Mouse (Mus musculus): ENCODE results near the gene Ranbp3. TPM values are rescaled to one million over a fixed set of nuclear protein-coding genes. Genes with fewer than 3 reads are reported as not detected.

Ranbp3 gene
- polyA plus RNA-seq, 1 experiment = 98.4 TPM

GRCm38 (mm10) chr17:56727029-56727649 is 54.0 kb downstream of the Ranbp3 start:
- Histone ChIP-seq H3K4me1 (ENCODE audit: control insufficient read depth, insufficient read depth, low read length) (peaks cover 12% of the 10 kb centered on the region), H3K27ac (ENCODE audit: control insufficient read depth, insufficient read depth, low read depth, low read length) (no peak overlapping the region), H3K4me3 (ENCODE audit: control insufficient read depth, low read depth, low read length) (no peak overlapping the region), H3K36me3 (ENCODE audit: control insufficient read depth, insufficient read depth, low read length) (no peaks in the 10 kb centered on the region), H3K27me3 (ENCODE audit: control insufficient read depth, insufficient read depth, low read length) (no peaks in the 10 kb centered on the region)
- TF ChIP-seq CTCF (IDR thresholded peaks at IDR 0.05; ENCODE audit: control insufficient read depth, insufficient read depth, insufficient replicate concordance, low read depth, low read length) (no peak), POLR2A (IDR thresholded peaks at IDR 0.05; ENCODE audit: control insufficient read depth, low read depth, low read length) (no peak)

DNA sequence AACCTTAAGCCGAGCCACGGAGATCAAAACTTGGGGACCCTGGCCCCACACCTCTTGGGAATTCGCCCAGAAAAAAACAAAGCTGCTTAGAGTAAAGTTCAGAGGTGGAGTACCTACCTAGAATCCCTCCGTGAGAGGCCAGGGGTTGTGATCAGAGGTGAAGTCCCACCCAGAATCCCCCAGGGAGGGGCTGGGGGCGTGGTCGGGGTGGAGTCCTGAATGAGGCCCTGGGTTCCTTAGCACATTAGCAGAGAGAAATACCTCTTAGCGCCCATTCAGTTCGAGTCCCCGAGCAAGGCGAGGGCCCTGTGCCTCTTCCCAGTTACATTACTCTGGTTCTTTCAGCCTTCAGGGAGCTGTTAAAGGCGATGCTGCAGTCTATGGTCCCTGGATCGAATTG is 54.6 kb downstream of the Ranbp3 start:
- no peak overlapping the region for H3K27ac ChIP-seq (ENCODE audit: control insufficient read depth, insufficient read depth, low read depth, low read length)
- H3K4me1 ChIP-seq (ENCODE audit: control insufficient read depth, insufficient read depth, low read length) = peaks cover 12% of the 10 kb centered on the region
- H3K27me3 ChIP-seq (ENCODE audit: control insufficient read depth, insufficient read depth, low read length) = no peaks in the 10 kb centered on the region
- no peak overlapping the region for H3K4me3 ChIP-seq (ENCODE audit: control insufficient read depth, low read depth, low read length)
- H3K36me3 ChIP-seq (ENCODE audit: control insufficient read depth, insufficient read depth, low read length) = no peaks in the 10 kb centered on the region
- TF ChIP-seq CTCF (IDR thresholded peaks at IDR 0.05; ENCODE audit: control insufficient read depth, insufficient read depth, insufficient replicate concordance, low read depth, low read length) (no peak), POLR2A (IDR thresholded peaks at IDR 0.05; ENCODE audit: control insufficient read depth, low read depth, low read length) (no peak)

DNA sequence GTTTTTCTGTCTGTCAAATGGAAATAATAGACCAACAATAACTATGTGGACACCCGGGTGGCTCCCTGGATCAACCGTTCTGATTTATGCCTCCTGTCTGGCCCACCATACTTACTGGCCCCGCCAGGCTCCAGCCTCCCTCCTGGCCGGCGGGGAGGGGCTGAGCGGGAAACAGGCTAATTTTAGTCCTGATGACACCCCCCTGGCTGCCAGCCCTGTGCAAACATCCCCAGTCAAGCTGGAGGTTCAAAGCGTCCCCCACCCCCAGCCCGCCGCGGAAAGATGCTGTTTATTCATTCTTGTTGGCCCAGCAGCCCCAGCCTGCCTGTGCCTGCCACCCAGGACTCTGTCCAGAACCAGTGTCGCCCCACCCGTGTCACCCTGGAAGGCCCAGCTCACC is 55.0 kb downstream of the Ranbp3 start:
- Histone ChIP-seq H3K27ac (ENCODE audit: control insufficient read depth, insufficient read depth, low read depth, low read length) (no peak overlapping the region), H3K4me3 (ENCODE audit: control insufficient read depth, low read depth, low read length) (no peak overlapping the region), H3K27me3 (ENCODE audit: control insufficient read depth, insufficient read depth, low read length) (no peaks in the 10 kb centered on the region), H3K36me3 (ENCODE audit: control insufficient read depth, insufficient read depth, low read length) (no peaks in the 10 kb centered on the region), H3K4me1 (ENCODE audit: control insufficient read depth, insufficient read depth, low read length) (peaks cover 12% of the 10 kb centered on the region)
- TF ChIP-seq CTCF (IDR thresholded peaks at IDR 0.05; ENCODE audit: control insufficient read depth, insufficient read depth, insufficient replicate concordance, low read depth, low read length) (no peak), POLR2A (IDR thresholded peaks at IDR 0.05; ENCODE audit: control insufficient read depth, low read depth, low read length) (no peak)

- H3K27ac ChIP-seq (ENCODE audit: control insufficient read depth, insufficient read depth, low read depth, low read length) = no peak overlapping the region
- H3K4me1 ChIP-seq (ENCODE audit: control insufficient read depth, insufficient read depth, low read length) = peaks cover 12% of the 10 kb centered on the region
- H3K36me3 ChIP-seq (ENCODE audit: control insufficient read depth, insufficient read depth, low read length) = no peaks in the 10 kb centered on the region
- no peaks in the 10 kb centered on the region for H3K27me3 ChIP-seq (ENCODE audit: control insufficient read depth, insufficient read depth, low read length)
- TF ChIP-seq CTCF (IDR thresholded peaks at IDR 0.05; ENCODE audit: control insufficient read depth, insufficient read depth, insufficient replicate concordance, low read depth, low read length) (no peak), POLR2A (IDR thresholded peaks at IDR 0.05; ENCODE audit: control insufficient read depth, low read depth, low read length) (no peak)
- H3K4me3 ChIP-seq (ENCODE audit: control insufficient read depth, low read depth, low read length) = no peak overlapping the region
Measured at GRCm38 (mm10) chr17:56729151-56729550, 56.1 kb downstream of the Ranbp3 start.

GRCm38 (mm10) chr17:56729656-56730055 is 56.6 kb downstream of the Ranbp3 start:
- Histone ChIP-seq H3K36me3 (ENCODE audit: control insufficient read depth, insufficient read depth, low read length) (no peaks in the 10 kb centered on the region), H3K4me1 (ENCODE audit: control insufficient read depth, insufficient read depth, low read length) (peaks cover 12% of the 10 kb centered on the region), H3K27me3 (ENCODE audit: control insufficient read depth, insufficient read depth, low read length) (no peaks in the 10 kb centered on the region), H3K4me3 (ENCODE audit: control insufficient read depth, low read depth, low read length) (no peak overlapping the region), H3K27ac (ENCODE audit: control insufficient read depth, insufficient read depth, low read depth, low read length) (no peak overlapping the region)
- TF ChIP-seq POLR2A (IDR thresholded peaks at IDR 0.05; ENCODE audit: control insufficient read depth, low read depth, low read length) = no peak
- no peak for TF ChIP-seq CTCF (IDR thresholded peaks at IDR 0.05; ENCODE audit: control insufficient read depth, insufficient read depth, insufficient replicate concordance, low read depth, low read length)

GRCm38 (mm10) chr17:56736534-56736933 is 63.4 kb downstream of the Ranbp3 start:
- H3K27me3 ChIP-seq (ENCODE audit: control insufficient read depth, insufficient read depth, low read length) = no peaks in the 10 kb centered on the region
- no peak overlapping the region for H3K27ac ChIP-seq (ENCODE audit: control insufficient read depth, insufficient read depth, low read depth, low read length)
- H3K4me1 ChIP-seq (ENCODE audit: control insufficient read depth, insufficient read depth, low read length) = peaks cover 6% of the 10 kb centered on the region
- no peaks in the 10 kb centered on the region for H3K36me3 ChIP-seq (ENCODE audit: control insufficient read depth, insufficient read depth, low read length)
- TF ChIP-seq POLR2A (IDR thresholded peaks at IDR 0.05; ENCODE audit: control insufficient read depth, low read depth, low read length) = no peak
- TF ChIP-seq CTCF (IDR thresholded peaks at IDR 0.05; ENCODE audit: control insufficient read depth, insufficient read depth, insufficient replicate concordance, low read depth, low read length) = peak; percentile 81
- no peak overlapping the region for H3K4me3 ChIP-seq (ENCODE audit: control insufficient read depth, low read depth, low read length)

GRCm38 (mm10) chr17:56738221-56738620 is 65.1 kb downstream of the Ranbp3 start:
- Histone ChIP-seq H3K4me1 (ENCODE audit: control insufficient read depth, insufficient read depth, low read length) (peaks cover 6% of the 10 kb centered on the region), H3K36me3 (ENCODE audit: control insufficient read depth, insufficient read depth, low read length) (no peaks in the 10 kb centered on the region), H3K27me3 (ENCODE audit: control insufficient read depth, insufficient read depth, low read length) (no peaks in the 10 kb centered on the region), H3K4me3 (ENCODE audit: control insufficient read depth, low read depth, low read length) (no peak overlapping the region), H3K27ac (ENCODE audit: control insufficient read depth, insufficient read depth, low read depth, low read length) (no peak overlapping the region)
- no peak for TF ChIP-seq CTCF (IDR thresholded peaks at IDR 0.05; ENCODE audit: control insufficient read depth, insufficient read depth, insufficient replicate concordance, low read depth, low read length)
- no peak for TF ChIP-seq POLR2A (IDR thresholded peaks at IDR 0.05; ENCODE audit: control insufficient read depth, low read depth, low read length)
